Mouse (Mus musculus) liver, postnatal 0 days (tissue): ENCODE data around the gene Lrrc29.

Source experiments
- CTCF ChIP-seq: sonication (generic); IDR thresholded peaks from 2 replicates; pipeline ENCODE4 v1.5.1; 2016; ENCODE audit warnings: antibody characterized with exemption, low read depth
- EP300 ChIP-seq: IDR thresholded peaks from 2 replicates; pipeline ENCODE4 v1.6.1; 2016; ENCODE audit warnings: antibody characterized with exemption, low read depth, mild to moderate bottlenecking

DNA sequence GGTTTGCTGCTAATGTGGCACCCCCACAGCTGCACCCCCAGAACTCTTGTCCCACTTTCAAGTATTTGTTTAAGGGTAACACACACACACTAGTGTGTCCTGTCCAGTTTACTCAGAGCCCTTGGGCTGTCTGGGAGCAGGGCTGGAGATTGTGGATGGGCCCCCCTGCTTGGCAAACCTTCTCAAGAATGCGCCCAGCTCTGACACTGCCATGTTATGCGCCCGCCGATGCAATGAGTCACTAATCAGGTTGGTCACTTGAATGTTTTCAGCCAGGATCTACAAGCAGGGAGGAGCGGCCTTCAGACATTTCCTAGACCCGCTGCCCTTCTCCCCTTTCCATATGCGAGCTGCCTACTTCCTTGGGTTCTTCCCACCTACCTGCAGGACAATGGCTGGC, 33.6 kb downstream of the Lrrc29 start:
- no peak for TF ChIP-seq EP300
- no peak for TF ChIP-seq CTCF
